Mouse (Mus musculus) ES-E14 (cell line): ENCODE measurements around the gene Fam3a. TPM values are rescaled to one million over a fixed set of nuclear protein-coding genes. Genes with fewer than 3 reads are reported as not detected.
A peak's percentile ranks its signal among the peaks of the same experiment; 100 is the strongest.

Experiments
- DNase-seq: peaks from one replicate; pipeline ENCODE4 v3.0.0-alpha.2; 2013; ENCODE audit warnings: low read depth, low spot score
- H3K27ac ChIP-seq: 2 replicates; pipeline ENCODE4 v1.5.1; 2012; ENCODE audit warnings: low read depth, mild to moderate bottlenecking, low read length, moderate library complexity, mixed read lengths; ENCODE audit not compliant: poor library complexity, insufficient read depth, severe bottlenecking
- H3K36me3 ChIP-seq: 2 replicates; pipeline ENCODE4 v1.6.1; 2012; ENCODE audit warnings: mild to moderate bottlenecking, low read length, moderate library complexity, mixed read lengths; ENCODE audit not compliant: control insufficient read depth, poor library complexity, insufficient read depth, severe bottlenecking
- H3K4me1 ChIP-seq, 2 experiments: fragments of 150-350 bp in 1 of 2; sonication (generic) in 1 of 2; 2 replicates each; pipeline ENCODE4 v1.6.1; 2012; ENCODE audit warnings: low read length in 2 of 2, mild to moderate bottlenecking in 1 of 2, mixed read lengths in 1 of 2; ENCODE audit not compliant: control insufficient read depth in 2 of 2, insufficient read depth in 2 of 2, poor library complexity in 1 of 2
- H3K4me3 ChIP-seq, 2 experiments: fragments of 150-350 bp in 1 of 2; sonication (generic) in 1 of 2; 2 replicates each; pipeline ENCODE4 v1.5.1; 2012; ENCODE audit warnings: low read length in 2 of 2, low read depth in 1 of 2, mild to moderate bottlenecking in 1 of 2, mixed read lengths in 1 of 2; ENCODE audit not compliant: insufficient read depth in 1 of 2, poor library complexity in 1 of 2, severe bottlenecking in 1 of 2
- H3K9ac ChIP-seq: 2 replicates; pipeline ENCODE4 v1.6.1; 2012; ENCODE audit warnings: low read depth, mild to moderate bottlenecking, low read length, mixed read lengths; ENCODE audit not compliant: poor library complexity, insufficient read depth, severe bottlenecking
- H3K9me3 ChIP-seq: fragments of 150-350 bp; sonication (generic); 2 replicates; pipeline ENCODE4 v1.6.1; 2012; ENCODE audit warnings: low read depth, mild to moderate bottlenecking, low read length; ENCODE audit not compliant: control insufficient read depth, insufficient read depth
- CHD2 ChIP-seq: IDR thresholded peaks from 2 replicates; pipeline ENCODE4 v1.6.1; 2014; ENCODE audit warnings: mild to moderate bottlenecking, low read depth, low read length, inconsistent platforms
- HCFC1 ChIP-seq: IDR thresholded peaks from 2 replicates; pipeline ENCODE4 v1.6.1; 2012; ENCODE audit warnings: low read length, inconsistent platforms, borderline replicate concordance; ENCODE audit not compliant: insufficient read depth
- MAFK ChIP-seq: IDR thresholded peaks from 2 replicates; pipeline ENCODE4 v1.6.1; 2014; ENCODE audit warnings: mild to moderate bottlenecking, low read depth, low read length, inconsistent platforms; ENCODE audit not compliant: insufficient read depth
- ZC3H11A ChIP-seq: IDR thresholded peaks from 2 replicates; pipeline ENCODE4 v1.6.1; 2012; ENCODE audit warnings: low read depth, mild to moderate bottlenecking, inconsistent platforms, low read length, borderline replicate concordance
- ZNF384 ChIP-seq: IDR thresholded peaks from 2 replicates; pipeline ENCODE4 v1.6.1; 2012; ENCODE audit warnings: low read depth, low read length, inconsistent platforms
- in situ Hi-C, 2 experiments: fragments of 600-800 bp; cut with MboI; formaldehyde crosslinking; loops; one replicate each; pipeline ENCODE4 v1.15.1; 2025; ENCODE audit warnings: low sequenced_read_pairs in 2 of 2, inconsistent platforms in 1 of 2; ENCODE audit not compliant: unreplicated experiment in 2 of 2
- total RNA-seq: library from RNA; depleted of rRNA; stranded (reverse); fragments of 300-350 nt; gene quantifications from 2 replicates; pipeline ENCODE4 v1.2.3, GENCODE M21; 2012

Fam3a gene
- total RNA-seq, 1 experiment, result 8.9 TPM

- Histone ChIP-seq H3K27ac (no peak overlapping the region), H3K4me3 (no peak overlapping the region), H3K36me3 (0 out of 2 replicates have a peak, but pooled peaks cover 3% of the 10 kb centered on the region), H3K9ac (no peak overlapping the region), H3K9me3 (no peaks in the 10 kb centered on the region), H3K4me1 (no peaks in the 10 kb centered on the region)
- no peak for DNase-seq
- TF ChIP-seq MAFK, result no peak
- no peak for TF ChIP-seq ZC3H11A
- no peak for TF ChIP-seq HCFC1
- TF ChIP-seq CHD2, result no peak
- no peak for TF ChIP-seq ZNF384
- in situ Hi-C loops, result no loop called here
These were observed 34.0 kb upstream of the Fam3a start for GRCm38 (mm10) chrX:74427116-74427515.

DNA sequence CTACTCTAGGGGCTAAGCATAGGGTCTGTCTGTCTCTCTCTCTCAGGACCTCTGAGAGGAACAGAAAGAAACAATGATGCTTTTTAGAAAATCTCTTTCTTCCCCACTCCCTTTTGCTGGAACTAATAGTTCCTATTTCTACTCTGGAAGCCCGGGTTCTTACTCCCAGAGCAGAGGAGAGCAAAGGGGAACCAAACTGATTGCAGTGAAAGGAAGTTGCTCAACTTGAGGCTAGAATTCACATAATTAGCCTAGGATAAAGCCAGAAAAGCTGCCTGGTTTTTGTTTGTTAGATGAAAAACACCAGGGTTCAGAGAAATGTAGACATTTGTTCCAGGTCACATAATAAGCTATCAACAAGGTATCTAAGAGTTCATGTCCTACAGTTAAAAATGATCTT, 33.2 kb upstream of the Fam3a start:
- Histone ChIP-seq H3K27ac (no peak overlapping the region), H3K9me3 (no peaks in the 10 kb centered on the region), H3K36me3 (0 out of 2 replicates have a peak, but pooled peaks cover 3% of the 10 kb centered on the region), H3K4me3 (no peak overlapping the region), H3K9ac (no peak overlapping the region), H3K4me1 (no peaks in the 10 kb centered on the region)
- no peak for DNase-seq
- in situ Hi-C loops, result no loop called here
- no peak for TF ChIP-seq HCFC1
- TF ChIP-seq ZC3H11A, result no peak
- no peak for TF ChIP-seq ZNF384
- TF ChIP-seq MAFK, result no peak
- no peak for TF ChIP-seq CHD2

DNA sequence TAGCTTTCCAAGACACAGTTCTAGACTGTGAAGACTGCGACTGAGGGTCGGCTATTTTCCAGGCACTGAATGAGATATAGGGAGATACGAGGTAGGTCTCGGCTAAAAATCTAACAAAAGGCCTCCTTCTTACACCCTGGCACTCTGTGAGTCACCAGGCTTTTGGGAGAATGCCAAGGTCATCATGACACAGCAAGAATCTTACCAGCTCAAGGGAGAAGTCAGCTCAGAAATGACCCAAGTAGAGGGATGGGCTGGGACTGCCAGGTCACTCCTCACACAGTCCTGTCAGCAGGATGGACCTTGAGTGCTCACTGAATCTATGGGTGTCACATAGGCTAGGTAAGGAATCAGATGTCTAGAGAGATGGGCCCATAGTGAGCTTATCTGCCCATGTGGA, 32.1 kb upstream of the Fam3a start:
- no peak for DNase-seq
- 0 out of 2 replicates have a peak, but pooled peaks have one; percentile 27 for TF ChIP-seq MAFK
- no peak for TF ChIP-seq HCFC1
- Histone ChIP-seq H3K36me3 (0 out of 2 replicates have a peak, but pooled peaks cover 3% of the 10 kb centered on the region), H3K9me3 (no peaks in the 10 kb centered on the region), H3K4me3 (no peak overlapping the region), H3K27ac (no peak overlapping the region), H3K9ac (no peak overlapping the region), H3K4me1 (no peaks in the 10 kb centered on the region)
- in situ Hi-C loops, result no loop called here

DNA sequence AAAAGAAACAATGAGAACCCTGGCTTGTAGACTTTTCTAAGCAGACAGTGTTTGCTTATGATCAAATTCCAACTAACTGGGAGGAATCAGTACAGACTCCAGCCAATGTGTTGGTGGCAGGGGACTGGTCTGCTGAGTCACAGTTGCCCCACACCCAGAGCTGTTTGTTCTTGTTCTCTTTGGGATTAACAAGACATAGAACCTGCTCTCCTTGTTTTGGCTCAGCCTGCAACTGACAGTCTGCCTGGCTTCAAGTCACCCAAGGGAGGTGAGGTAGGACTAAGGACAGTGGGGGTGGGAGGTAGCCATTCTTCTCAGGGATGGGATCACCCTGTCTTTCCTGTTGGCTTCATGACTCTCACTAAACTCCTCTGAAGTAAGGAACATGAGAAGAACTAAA, 31.4 kb upstream of the Fam3a start:
- no peak overlapping the region for H3K4me3 ChIP-seq
- TF ChIP-seq HCFC1 (no peak), ZC3H11A (no peak), MAFK (no peak), ZNF384 (no peak), CHD2 (no peak)
- H3K4me1 ChIP-seq, result no peaks in the 10 kb centered on the region
- no peak overlapping the region for H3K9ac ChIP-seq
- no peaks in the 10 kb centered on the region for H3K9me3 ChIP-seq
- 0 out of 2 replicates have a peak, but pooled peaks cover 3% of the 10 kb centered on the region for H3K36me3 ChIP-seq
- DNase-seq, result no peak
- no peak overlapping the region for H3K27ac ChIP-seq
- in situ Hi-C loops, result loop anchor here in 1 of 2 experiments (25.0 kb wide), 1 partner anchor 112 kb away; the partner anchor contains the start of genes Fam50a and Gdi1

DNA sequence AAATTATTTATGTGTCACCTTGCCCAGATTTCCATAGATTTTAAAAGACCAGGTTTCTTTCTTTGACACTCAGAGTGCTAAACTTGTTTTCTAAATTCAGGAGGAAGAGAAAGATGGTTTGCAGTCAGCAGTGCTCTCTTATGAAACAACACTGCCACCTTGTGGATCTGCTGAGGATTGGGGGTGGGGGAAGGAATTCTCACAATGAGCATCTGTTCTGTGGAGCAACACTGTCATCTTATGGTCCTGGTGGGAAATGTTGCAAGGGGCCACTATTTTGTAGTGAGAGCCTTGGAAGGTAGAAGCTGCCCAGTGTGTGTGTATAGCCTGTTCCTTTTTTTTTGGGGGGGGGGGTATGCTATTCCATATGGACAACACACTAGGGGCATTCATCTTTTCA, 20.3 kb upstream of the Fam3a start:
- in situ Hi-C loops, result loop anchor here in 1 of 2 experiments (10.0 to 25.0 kb wide), 3 partner anchors 101 to 289 kb away; partner anchors contain the start of genes Fam50a, Flna, Gdi1 and Opn1mw
- Histone ChIP-seq H3K9me3 (no peaks in the 10 kb centered on the region), H3K36me3 (peaks cover 11% of the 10 kb centered on the region), H3K4me3 (no peak overlapping the region), H3K9ac (no peak overlapping the region), H3K27ac (no peak overlapping the region), H3K4me1 (no peaks in the 10 kb centered on the region)
- peak; percentile 89 for TF ChIP-seq ZC3H11A
- no peak for TF ChIP-seq MAFK
- TF ChIP-seq CHD2, result no peak
- TF ChIP-seq ZNF384, result no peak
- DNase-seq, result peak; percentile 45
